Mouse (Mus musculus) left cerebral cortex, postnatal 36 days (tissue): Measurements from ENCODE around the gene Mum1. TPM values are rescaled to one million over a fixed set of nuclear protein-coding genes. Genes with fewer than 3 reads are reported as not detected.

ENCODE experiments used
- DNase-seq, 2 experiments: peaks; one replicate each; pipeline ENCODE4 v3.0.0; 2021 to 2022; ENCODE audit warnings: low spot score in 2 of 2, mixed read lengths in 1 of 2
- intact Hi-C: fragments of 180-260 bp; cut with DNase I; formaldehyde crosslinking; loops from one replicate; pipeline ENCODE4 v1.15.1; 2025
- total RNA-seq, 2 experiments: library from RNA; stranded (reverse); gene quantifications; 2 replicates each; pipeline ENCODE4 v1.2.3; 2021

Gene Mum1
- total RNA-seq = 10 to 100 TPM; 35.9 to 43.8 TPM

DNA sequence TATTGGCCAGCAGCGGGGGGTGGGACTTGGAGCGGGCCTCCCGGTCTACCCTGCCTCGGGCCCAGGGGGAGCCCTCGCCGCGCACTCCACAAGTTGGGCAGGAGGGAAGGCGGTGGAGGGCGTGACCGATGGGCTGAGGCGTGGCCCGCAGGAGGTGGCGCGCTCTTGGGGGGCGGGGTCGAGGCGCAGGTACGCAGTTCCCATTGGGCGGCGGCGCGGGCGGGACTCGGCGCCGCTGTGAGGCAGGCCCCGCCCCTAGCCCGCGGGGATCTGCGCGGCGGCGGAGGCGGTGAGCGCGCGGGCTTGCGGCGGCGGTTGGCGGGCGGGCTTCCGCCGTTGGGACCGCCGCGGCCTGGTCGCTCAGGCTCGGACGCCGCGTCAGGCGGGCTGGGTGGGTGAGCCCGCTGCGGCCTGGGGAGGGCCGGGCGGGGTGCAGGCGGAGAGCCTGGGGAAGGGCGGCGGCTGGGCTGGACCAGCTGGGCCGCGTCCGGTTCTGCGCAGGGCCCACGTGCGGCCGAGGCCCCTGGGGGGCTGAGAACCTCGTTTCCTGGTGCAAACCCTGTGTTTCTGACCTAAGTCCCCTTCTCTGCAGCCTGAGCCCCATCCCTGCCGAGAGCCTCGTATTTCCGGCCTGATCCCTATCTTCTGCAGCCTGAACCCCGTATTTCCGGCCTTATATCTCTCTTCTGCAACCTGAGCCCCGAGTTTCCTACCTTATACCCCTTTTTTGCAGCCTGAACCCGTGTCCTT is at the start of gene Mum1:
TSS of gene Mum1 (plus strand) at position 19 of the 750 bp plus-strand sequence.
- intact Hi-C loops = no loop called here
- DNase-seq = peak; percentile 98 to 99

GRCm38 (mm10) chr10:80177441-80178279 is 48.6 kb upstream of the Mum1 start:
- intact Hi-C loops = no loop called here

DNA sequence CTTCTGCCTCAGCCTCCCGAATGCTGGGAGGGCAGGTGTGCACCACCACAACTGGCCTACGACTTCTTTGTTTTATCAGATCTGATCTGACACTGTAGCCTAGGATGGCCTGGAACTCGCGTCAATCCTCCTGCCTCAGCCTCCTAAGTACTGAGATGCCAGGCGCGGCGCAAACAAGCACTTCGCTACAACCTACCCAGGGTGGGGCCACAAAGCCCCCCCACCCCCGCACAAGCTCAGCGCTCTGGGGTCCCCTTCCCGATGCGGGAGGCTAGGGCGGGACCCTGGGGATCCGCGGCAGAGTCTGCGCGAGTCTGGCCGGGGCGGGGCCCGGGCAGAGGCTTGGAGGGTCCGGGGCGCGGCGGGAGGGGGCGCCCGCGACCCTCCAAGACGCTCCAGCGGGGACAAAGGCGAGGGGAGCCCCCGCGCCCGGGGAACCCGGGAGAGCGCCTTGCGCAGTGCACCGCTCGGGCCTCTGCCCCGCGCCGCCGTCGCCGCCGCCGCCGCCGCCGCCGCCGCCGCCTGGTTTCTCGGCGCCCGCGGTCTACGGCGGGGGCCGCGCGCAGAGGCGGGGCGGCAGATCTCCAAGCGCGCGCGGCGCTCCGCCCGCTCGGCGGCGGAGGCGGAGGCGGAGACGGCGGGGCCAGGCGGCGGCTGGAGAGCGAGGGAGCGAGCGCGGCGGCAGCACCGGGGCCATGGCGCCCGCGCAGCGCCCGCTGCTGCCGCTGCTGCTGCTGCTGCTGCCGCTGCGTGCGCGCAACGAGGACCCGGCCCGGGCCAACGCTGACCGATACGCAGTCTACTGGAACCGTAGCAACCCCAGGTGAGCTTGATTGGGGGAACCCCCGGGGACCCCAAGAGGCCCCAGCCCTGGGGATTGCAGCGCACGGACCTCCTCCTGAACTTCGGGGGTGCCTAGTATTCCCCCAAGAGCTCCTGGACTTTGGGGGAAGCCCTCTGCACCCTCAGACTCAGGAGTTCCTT is 46.9 kb upstream of the Mum1 start, which contains the start of gene Efna2:
TSS of gene Efna2 (plus strand) at position 415 of the 984 bp plus-strand sequence.
- intact Hi-C loops = no loop called here
- peak; percentile 48 to 71 for DNase-seq

More at GRCm38 (mm10) chr10:80177441-80178279, 48.6 kb upstream of the Mum1 start:
- DNase-seq = no peak

- intact Hi-C loops = no loop called here
- DNase-seq = no peak
Observed at GRCm38 (mm10) chr10:80180288-80180687, 45.9 kb upstream of the Mum1 start.

GRCm38 (mm10) chr10:80180823-80181222 is 45.4 kb upstream of the Mum1 start:
- no peak for DNase-seq
- intact Hi-C loops = no loop called here

GRCm38 (mm10) chr10:80182547-80182946 is 43.7 kb upstream of the Mum1 start:
- DNase-seq = no peak

DNA sequence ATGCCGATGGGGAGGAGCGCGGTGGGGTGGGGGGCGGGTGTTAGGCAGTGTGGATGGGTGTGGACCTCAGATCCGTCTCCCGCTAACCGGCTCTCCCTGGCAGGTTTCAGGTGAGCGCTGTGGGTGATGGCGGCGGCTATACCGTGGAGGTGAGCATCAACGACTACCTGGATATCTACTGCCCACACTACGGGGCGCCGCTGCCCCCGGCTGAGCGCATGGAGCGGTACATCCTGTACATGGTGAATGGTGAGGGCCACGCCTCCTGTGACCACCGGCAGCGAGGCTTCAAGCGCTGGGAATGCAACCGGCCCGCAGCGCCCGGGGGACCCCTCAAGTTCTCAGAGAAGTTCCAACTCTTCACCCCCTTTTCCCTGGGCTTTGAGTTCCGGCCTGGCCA is 39.6 kb upstream of the Mum1 start:
- no peak for DNase-seq
- intact Hi-C loops = no loop called here

More at GRCm38 (mm10) chr10:80182547-80182946, 43.7 kb upstream of the Mum1 start:
- intact Hi-C loops = no loop called here

DNA sequence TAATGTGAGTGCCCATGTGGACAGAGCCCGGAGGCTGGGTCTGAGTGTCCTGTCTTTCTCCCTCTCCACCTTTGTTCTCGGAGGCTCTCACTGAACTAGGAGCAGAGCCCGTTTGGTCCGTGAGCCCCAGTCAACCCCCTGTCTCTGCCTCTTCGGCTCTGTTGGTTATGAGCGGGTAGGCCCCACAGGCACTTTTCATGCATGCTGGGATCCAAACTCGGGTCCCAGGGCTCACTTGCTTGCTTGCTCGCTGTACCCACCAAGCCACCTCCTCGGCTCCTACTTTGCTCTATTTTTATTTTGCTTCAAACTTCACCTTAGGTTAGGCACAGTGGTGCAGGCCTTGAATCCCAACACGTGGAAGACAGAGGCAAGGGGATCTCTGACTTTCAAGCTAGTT is 38.5 kb upstream of the Mum1 start:
- intact Hi-C loops = no loop called here
- DNase-seq = no peak

DNA sequence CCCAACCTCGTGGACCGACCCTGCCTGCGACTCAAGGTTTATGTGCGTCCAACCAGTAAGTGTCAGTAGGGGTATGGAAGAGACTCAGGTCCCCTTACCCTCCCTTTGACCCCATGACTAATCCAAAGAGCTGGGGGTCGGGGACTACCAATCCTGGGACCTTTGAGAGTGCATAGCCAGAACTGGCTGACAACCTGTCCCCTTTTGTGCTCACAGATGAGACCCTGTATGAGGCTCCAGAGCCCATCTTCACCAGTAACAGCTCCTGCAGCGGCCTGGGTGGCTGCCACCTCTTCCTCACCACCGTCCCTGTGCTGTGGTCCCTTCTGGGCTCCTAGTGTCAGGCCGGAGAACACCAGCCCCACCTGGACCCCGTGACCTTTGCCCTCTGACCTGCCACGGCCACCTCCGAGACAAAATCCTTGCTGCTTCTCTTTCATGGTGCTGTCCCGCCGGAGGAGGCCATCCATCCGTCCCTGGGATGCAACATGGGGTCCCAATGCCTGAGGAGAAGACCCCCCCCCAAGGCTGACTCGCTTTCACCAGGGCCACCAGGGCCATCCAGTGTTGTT is 37.7 kb upstream of the Mum1 start:
- no peak for DNase-seq
- intact Hi-C loops = no loop called here

GRCm38 (mm10) chr10:80189999-80190398 is 36.2 kb upstream of the Mum1 start:
- intact Hi-C loops = no loop called here
- DNase-seq = no peak

GRCm38 (mm10) chr10:80190491-80191051 is 35.7 kb upstream of the Mum1 start:
- peak in 1 of 2 experiments; percentile 45 for DNase-seq
- intact Hi-C loops = no loop called here

- intact Hi-C loops = no loop called here
- DNase-seq = no peak
Observed at GRCm38 (mm10) chr10:80193976-80194375, 32.3 kb upstream of the Mum1 start.

- intact Hi-C loops = no loop called here
- no peak for DNase-seq
Observed at GRCm38 (mm10) chr10:80194441-80194840, 31.8 kb upstream of the Mum1 start.

GRCm38 (mm10) chr10:80196167-80196566 is 30.1 kb upstream of the Mum1 start:
- no peak for DNase-seq
- intact Hi-C loops = no loop called here

DNA sequence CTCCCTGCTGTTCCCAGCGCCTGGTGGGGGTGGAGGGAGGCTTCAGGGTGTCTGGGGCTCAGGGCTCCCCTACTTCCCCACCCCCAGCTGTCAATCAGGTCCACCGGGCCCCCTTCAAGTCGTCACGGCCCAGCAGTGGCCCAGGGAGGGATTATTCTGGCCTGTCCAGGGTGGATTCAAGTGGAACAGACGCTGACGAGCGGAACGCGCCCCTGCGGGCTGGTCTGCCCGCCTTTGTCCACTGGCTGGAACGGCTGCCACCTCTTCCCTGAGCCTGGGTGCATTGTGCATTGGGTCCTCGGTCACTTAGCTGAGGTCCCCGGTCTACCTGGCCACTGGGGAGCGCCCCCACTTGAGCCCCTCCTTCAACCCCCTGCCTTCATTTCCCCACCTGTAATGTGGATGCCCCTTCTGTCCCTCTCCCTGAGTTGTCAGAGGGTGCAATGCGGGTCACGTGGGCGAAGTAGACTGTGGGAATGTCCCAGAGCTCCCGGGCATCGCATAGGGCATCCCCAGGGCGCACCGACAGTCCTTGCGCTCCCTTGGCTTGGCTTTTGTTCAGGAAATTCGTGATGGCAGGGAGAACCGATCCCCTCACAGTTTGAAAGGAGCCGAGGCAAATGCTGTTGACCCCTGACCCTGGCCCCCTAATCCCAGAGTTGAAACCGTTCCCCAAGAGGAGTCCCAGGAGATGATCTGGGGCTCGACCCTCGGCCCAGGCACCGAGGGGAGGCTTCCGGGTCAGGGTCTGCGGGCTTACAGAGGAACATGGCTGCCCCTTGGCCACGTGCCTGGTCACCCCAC is 29.3 kb upstream of the Mum1 start:
- intact Hi-C loops = no loop called here
- no peak for DNase-seq

GRCm38 (mm10) chr10:80199440-80200008 is 26.7 kb upstream of the Mum1 start:
- intact Hi-C loops = no loop called here
- peak in 1 of 2 experiments; percentile 59 for DNase-seq

DNA sequence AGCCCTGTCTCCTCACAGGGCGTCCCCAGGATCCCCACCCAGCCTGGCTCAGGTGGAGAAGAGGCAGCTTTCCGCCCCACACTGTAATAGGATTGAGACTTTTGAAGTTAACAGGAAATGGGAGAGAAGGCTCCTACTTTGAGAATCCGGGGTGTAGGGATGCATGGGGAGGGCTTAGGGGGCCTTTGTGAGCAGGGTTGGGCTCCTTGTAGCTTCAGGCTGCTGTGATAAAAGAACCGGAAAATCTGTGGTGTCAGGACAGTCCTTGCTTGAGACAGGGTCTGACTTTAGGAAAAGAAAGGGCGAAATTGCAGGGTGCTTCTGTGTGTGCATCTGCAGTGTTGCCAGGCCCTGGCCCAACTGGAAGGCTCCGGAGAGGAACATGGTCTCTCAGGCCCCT is 25.7 kb upstream of the Mum1 start:
- no peak for DNase-seq
- intact Hi-C loops = no loop called here

DNA sequence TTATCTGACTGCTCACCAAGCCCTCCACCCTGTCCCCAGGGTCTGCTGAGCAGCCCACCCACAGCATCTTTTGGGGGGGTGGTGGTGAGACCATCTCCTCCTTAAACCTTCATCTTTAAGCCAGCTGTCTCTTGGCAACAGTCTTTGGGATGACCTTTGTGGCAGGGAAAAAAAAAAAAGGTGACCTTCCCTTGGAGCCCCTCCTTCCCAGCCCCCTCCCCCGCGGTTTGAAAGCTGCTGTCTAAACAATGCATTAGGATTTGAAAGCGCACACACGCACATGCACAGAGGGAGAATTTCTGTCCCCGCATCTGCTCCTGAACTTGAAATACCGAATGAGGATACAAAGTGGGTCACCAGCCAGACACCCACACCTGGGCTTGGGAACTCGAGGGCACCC is 22.2 kb upstream of the Mum1 start:
- intact Hi-C loops = no loop called here
- no peak for DNase-seq
